Mouse (Mus musculus) CD4-positive, CD25-positive, alpha-beta regulatory T cell, adult 2 months (primary cell): ENCODE results near the gene Exosc5.

Source experiments
- DNase-seq: peaks from one replicate; pipeline ENCODE4 v3.0.0-alpha.2; 2012; ENCODE audit warnings: low read depth, low spot score

The Exosc5 gene

DNA sequence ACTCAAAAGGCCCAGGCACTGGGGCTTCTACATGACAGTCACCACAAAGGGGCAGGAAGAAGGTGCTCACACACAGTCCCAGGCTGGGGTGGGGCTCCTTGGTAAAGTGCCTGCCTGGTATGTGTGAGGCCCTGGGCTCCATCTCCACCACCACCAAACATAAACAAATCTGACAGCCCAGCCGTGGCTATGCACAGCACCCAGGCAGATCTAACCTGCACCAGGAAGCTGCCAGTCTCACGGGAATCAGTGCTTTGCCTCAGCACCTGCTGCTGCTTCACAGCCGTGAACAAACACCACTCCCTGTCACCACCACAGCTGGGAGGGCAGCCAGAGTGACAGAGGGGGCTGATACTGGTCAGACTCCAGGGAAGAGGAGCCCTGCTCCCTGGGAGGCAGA, 22.6 kb upstream of the Exosc5 start:
- DNase-seq = no peak

DNA sequence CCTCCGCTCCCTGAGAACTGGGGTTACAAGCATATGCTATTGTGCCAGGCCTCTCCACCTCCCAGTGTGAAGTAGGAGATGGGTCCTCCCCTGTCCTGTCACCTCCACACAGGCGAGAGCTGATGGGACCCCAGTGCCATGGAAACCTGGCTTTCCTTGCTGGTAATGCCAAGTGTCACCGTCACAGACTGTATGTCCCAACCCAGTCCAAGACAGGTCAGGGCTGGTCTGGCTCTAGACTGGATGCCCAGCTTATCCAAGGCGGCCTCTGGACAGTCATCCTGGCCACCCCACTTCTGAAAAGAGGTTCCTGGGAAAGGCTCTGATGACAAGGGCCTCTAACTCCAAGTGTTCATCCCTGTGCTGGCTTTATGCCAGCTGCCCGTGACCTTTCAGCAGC, 21.9 kb upstream of the Exosc5 start:
- DNase-seq = no peak

DNA sequence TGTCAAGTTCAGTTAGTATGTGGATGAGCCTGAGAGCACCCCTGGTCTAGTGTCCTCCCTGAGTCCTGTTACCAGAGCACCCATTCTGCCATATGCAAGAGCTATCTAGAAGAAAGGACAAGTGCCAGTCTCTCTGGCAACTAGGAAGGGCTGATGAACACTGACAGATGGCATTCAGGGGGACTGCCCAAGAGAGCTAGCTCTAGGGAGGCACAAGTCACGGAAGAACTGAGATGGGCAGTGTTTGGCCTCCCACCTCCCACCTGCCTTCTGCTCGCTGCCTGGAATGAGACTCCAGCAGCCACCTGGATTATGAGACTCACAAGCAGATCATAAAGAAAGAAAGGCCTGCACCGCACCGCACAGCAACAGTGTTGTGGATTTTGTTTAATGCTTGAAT, 19.2 kb upstream of the Exosc5 start:
- DNase-seq = no peak

DNA sequence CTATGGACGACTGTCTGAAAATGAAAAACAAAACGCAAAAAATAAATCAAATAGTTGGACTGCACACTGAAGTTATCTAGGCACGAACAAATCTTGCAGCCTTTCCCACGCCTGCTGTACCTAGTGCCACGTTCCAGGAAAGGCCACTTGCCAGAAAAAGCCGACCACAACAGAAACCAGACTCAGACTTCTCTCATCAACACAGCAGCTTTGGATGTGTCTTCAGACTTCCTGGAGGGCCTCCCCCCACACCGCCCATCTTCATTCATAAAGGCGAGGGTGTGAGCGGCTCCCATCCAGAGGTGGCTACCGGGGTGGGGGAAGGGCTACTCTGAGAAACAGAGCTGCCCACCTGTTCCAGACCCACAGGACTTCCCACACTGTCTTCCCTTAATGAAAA, 14.8 kb upstream of the Exosc5 start:
- DNase-seq = peak; percentile 36

DNA sequence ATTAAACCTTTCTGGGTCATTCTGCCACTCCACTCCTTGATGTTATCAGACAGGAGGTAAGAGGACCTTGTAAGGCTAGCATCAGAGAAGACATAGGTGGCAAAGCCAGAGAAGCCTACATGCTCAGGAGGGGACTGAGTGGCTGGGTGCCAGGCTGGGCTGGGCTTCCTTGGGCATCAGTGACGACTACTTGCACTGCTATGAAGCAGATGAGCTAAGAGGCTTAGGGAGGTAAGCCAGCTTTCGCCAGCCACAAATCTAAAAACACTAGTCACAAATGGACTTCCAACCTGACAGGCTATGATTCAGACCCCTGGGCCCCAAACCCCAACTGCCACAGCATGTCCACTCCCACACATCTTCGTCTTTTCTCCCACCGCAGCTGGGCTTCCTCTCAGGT, 14.3 kb upstream of the Exosc5 start:
- DNase-seq = no peak

DNA sequence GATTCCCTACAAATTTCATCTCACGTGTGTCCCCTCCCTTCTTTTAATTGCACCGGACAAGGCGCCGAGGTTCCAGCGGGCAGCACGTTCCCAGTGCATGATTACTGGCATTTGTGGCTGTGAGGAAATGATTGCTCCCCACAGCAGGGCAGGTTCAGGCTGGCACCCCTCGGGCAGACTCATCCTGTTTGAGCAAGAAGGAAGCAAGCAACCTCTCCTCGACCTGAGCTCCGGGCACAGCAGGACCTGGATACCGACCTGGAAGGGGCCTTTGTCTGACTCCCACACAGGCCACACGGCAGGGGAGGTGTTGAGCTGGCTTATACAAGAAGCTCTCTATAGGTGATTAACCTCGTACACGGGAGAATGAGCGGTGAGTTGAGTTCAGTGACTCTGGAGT, 13.9 kb upstream of the Exosc5 start:
- no peak for DNase-seq

DNA sequence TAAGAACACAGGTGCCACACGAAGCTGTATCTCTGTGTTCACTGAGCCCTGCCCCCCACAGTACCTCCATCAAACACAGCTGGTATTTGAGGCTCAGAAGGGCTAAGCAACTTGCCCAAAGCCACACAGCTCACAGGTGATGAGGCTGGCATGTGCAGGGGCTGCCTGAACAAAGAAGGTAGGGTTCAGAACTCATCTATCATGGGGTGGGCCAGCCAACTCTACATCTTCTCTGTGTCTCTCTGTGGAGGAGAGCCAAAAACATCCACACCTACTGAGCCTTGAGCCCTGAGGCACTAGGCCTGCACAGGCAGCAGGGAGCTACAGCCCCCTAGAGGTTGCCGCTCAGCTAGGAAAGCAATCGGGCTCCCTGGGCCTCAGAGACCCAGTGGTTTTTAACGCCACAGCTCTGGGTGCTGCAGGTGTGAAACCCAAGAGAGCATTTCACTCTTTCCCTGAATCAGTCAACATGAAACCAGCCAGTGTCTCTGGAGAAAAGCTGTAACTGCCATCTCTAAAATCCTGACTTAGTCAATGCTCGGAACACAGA, 11.3 kb upstream of the Exosc5 start:
- DNase-seq = peak; percentile 66

DNA sequence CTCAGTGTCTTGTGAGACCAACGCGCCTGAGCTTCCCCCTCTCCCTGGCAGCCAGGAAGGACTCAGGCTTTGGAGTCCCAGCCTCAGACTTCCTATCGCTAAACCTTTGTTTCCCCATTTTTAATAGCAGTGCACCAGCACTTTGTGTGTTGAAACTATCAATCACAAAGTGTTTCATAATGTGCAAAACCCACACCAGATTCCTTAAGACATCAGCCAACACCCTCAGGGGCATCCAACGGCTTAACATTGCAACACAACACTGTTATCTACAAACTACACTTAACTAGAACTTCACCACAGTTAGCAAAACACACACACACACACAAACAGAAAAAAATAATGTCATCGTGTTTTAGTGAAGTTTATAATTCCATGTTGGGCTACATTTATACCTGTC, 9.1 kb upstream of the Exosc5 start:
- no peak for DNase-seq

DNA sequence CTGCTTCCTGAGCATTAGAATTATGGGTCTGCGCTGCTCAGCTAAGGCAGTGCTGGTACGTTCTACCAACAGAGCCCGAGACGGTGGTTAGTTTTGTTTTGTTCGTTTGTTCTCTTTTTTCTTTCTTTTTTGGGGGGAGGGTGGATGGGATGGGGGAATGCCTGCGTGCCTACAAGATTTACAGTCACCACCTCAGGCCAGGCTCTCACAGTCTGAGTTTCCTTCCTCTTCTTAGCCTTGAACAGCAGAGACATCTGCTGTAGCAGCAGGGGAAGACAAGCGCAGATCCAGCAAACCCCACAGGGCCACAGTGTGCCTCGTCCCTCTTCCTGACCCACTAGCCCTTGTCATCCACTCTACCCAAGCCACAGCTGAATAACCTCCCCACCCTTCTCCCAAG, 7.7 kb upstream of the Exosc5 start:
- DNase-seq = peak; percentile 15

DNA sequence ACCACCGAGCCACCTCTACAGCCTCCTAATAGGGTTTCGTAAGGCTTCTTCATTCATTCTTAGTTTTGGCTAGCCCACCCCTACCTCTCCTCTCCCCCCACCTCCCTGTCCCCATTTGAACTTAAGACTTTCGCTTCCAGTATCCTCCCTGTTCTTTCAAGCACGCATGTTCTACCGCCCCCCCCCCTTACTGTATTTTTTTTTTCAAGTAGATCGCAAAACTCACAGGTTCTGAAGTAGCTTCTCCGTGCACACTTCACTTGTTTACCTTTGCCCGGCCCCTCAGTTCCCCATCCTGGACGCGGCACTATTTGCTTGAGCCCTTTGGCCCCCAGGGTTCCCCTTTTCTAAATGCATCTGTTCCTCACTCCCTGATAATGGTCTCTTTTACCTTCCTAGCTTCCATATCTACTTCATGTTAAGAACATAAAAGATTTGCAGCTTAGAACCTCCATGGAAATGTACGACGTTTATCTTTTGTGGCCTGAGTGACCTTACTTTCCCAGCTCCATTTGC, 6.7 kb upstream of the Exosc5 start:
- DNase-seq = no peak

DNA sequence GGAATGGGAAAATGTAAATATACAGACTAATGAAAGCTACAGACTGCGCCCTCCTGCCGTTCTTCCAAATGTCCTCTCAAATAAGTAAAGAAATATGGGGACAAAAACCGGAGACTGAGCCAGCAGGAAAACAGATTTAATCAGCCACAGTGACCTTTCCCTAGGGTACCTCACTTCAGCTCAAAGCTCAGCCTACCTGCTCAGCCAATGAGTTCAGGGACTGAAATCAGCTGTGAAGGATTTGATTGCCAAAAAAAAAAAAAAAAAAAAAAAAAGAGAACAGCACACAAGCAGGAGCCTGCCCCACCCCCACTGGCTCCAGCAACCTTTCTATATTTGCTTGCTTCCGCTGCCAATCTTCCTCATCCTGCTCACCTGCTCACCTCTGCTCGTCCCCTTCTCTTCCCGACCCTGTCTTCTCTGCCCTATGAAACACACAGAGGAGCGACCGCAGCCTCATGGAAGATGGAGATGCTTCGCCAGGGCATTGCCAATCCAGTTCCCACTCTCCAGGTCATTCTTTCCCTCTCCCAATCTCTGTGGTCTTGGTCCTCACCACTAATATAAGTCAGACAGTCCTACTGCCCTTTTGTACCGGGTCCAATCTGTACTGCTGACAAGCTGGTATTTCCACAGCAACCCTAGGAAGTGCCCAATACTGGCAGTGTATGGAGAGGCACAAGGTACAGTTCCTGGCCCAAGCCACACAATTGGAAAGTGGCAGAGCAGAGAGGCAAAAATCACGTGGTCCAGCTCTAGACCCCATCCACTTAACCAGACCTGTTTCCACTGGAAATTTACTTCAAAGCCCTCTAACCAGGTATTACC, 3.1 kb upstream of the Exosc5 start:
- no peak for DNase-seq

DNA sequence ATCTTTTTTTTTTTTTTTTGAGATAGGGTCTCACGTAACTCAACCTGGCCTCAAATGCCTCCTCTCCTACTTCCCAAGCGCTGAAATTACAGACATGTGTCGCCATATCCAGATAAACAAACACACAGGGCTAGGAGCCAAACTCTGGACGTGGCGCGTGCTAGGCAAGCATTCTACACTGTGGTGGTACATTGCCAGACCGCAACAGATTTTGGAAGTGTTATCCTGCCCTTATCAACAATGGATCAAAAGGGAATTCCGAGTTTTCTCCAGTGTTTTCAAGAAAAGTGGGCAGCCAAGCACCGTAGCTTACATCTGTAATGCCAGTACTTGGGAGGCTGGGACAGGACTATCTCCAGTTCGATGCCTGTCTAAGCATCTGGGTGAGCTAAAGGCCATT, 1.2 kb upstream of the Exosc5 start:
- no peak for DNase-seq

DNA sequence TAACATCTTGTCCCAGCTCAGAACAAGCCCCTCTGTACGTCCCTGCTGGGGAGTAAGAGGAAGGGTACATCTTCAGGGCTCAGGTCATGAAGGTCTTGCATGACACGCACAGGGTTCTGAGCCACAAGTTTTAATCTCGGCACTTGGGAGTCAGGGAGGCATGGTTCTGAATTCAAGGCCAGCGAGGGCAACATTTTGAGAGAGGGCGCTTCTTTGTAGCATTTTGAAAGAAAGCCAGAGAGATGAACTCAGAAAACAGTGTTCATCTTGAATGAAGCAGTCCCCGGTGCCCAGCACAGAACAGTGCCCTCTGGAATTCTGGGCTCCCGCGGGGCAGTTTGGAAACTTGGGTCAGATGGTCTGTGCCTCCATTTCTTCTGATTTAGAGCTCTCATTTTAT, 7.4 kb downstream of the Exosc5 start:
- DNase-seq = no peak

DNA sequence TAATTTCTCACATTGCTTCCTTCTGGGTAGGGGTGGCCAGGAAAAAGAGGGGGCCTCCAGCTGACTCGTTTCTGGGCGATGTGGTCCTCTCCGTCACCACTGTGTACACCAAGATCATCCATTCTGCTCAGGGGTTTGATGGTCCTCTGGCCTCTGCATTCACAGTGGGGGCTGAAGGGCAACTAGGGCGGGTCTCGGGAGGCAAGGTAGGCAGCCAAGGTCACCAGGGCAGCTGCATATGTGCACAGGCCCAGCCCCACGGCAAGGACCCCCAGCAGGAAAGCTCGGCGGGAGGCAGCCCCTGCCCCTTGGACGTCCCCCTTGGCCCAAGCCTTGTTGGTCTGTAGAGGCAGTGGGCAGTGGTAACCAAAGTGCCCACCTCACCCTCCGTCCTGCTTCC, 10.2 kb downstream of the Exosc5 start:
- DNase-seq = no peak

DNA sequence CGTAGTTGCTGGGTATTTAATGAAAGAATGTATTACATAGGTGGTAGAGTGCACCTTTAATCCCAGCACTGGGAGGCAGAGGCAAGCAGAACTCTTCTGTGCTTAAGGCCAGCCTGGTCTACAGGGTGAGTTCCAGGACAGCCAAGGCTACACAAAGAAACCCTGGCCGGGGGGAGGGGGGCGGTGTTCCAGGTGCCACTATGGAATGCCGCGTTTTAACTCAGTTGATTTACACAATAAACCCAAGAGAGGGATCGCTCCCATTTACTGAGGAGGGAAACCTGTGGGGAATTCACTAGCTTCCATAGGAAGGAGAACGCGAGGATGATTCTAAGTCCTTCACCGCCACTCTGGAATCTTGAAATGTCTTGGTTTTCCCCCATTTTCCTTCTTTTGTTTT, 10.7 kb downstream of the Exosc5 start:
- DNase-seq = no peak

DNA sequence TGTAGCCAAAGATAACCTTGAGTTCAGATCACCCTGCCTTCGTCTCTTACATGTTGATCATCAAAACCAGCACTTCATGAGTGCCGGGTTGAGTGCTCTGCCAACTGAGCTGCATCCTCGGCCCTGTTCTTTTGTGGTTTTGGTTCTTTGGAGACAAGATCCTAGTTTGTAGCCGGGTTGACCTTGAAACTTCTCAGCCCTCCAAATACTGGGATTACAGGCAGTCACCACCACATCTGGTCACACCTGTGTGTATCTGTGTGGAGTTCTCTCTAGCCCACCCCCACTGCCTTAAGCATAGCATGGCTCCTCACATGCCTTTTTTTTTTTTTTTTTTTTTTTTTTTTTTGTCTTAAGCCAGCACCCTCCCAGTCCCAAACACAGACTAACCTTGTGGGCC, 11.1 kb downstream of the Exosc5 start:
- DNase-seq = no peak

DNA sequence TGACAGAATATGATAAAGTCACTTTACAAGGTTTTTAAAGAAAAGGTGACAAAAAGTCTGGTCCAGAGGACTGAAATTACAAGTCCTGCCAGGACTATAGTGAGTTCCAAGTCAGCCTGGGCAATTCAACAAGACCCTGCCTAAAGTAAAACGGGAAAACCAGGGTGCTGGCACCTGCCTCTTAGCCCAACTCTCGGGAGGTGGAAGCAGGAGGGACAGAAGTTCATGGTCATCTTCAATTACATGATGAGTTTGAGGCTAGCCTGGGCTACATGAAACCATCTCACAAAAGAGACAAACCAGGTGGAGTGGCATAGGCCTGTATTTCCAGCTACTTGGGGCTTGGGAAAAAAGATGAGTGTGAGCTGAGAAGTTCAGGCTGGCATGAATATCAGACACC, 12.7 kb downstream of the Exosc5 start:
- no peak for DNase-seq

DNA sequence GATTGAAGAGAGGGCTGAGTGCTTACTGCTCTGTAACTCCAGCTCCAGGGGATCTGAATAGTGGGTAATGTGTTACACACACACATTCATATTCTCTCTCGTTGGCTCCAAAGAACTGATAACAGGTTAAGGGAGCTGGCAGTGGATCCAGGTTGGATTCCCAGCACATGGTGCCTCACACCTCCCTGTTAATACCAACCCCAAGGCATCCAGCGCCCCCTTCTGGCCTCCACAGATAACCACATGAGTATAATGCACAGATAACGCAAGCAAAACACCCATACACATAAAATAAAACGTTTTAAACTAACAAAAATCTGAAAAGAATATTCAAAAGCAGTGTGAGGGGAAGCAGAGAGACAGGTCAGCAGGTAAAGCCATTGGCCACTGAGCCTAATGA, 13.5 kb downstream of the Exosc5 start:
- peak; percentile 41 for DNase-seq

DNA sequence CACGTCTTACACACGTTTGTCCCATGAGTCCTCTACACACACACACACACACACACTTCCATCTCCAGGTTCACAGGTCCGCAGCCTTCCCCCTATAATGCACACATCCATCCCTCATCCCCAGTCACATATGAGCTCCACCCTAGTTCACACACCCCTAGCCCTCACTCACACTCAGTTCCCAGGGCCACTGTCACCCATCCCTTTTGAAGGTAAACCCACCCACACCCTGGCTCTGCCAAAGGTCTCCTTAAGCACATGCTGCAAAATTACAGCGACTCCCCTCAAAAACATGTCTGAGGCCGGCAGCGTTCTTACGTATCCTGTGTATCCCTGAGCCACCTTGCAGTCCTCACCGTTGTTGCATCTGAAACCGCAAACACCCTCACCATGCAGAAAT, 15.3 kb downstream of the Exosc5 start:
- DNase-seq = peak; percentile 32

DNA sequence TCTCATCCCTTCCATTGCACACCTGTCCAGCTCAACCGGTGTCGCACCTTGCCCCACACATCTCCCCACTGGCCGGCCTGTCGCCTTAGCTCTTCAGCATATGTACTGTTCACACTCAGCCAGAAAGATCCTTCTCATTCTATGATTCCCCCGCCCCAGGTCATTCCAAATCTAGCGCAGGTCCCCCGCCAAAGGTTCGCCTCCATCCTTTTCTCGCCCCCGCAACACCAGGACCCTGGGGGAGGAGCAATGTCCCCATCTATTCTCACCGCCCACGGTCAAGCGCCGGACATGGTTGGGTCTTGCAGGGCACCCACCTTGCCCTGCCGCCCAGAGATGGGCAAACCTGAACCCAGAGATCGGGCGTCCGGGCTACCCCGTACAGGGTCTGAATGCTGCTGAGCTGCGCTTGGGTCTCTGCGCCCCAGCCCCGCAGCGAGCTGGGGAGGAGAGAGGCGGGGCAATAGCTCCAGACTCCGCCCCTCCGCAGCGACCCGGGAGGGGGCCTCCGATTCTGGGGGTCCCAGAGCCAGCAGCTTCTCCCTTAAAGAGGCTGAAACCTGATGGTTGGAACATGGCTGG, 15.8 kb downstream of the Exosc5 start, which contains the start of gene Tmem91:
Tmem91 (minus strand) TSS at position 448 of the 582 bp plus-strand sequence.
- DNase-seq = peak; percentile 23

DNA sequence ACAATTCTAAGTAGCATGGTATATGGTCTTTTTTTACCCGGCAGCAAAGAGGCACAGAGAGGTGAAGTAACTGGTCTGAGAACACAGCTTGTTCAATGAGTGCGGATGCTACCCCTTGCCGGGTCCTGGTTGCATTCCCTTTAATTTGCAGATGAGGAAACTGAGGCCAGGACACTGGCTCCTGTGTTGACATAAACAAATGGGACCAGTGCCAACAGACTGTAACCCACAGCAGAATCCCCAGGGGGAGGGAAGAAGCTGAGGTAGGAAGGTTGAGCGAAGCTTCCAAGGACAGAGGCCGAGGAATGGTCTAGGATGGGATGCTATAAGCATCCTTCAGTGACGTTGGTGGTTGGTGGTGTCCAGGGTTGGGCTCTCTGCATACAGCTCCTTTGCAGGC, 16.4 kb downstream of the Exosc5 start:
- no peak for DNase-seq

DNA sequence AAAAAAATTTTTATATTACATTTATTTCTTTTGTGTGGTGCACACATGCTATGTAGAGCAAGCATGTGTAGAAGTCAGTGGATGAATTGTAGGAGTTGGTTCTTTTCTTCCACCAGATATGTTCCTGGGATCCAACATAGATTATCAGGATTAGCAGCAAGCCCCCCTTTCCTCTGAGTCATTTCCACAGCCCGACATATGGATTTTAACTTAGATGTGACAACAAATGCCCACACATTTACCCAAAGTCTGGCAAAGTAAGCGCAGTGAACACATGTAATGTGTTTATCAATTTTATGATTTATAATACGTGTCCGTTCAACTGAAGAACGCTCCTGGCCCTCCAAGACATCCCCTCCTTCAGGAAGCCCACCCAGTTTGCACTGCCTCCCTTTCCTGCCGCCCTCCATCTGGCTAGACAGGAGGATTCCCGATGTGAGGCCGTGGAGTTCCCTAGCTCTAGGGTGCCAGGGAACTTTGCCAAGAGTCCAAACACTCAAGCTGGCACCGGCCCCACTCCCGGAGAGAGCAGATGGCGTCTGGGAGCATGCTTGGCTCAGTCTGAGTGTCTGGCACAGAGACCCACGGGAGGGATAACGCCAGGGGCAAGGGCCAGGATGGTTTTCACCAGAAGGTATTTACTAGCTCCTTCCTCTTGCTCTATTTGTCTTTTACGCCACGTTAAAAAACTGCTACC, 17.3 kb downstream of the Exosc5 start:
- no peak for DNase-seq
